Mouse (Mus musculus): ENCODE data around the gene Iqschfp. TPM values are rescaled to one million over a fixed set of nuclear protein-coding genes. Genes with fewer than 3 reads are reported as not detected.

Gene Iqschfp
- polyA plus RNA-seq, 1 experiment from 2014 or later, result 0.39 TPM

GRCm38 (mm10) chr3:67892768-67893167, 736 bp downstream of the Iqschfp start:
- 87% methylated on average over 10 of the region's 10 CpGs for WGBS
- Histone ChIP-seq H3K36me3 (ENCODE audit: control insufficient read depth, insufficient read depth, low read length) (no peaks in the 10 kb centered on the region), H3K27me3 (ENCODE audit: control insufficient read depth, insufficient read depth, low read length) (no peaks in the 10 kb centered on the region), H3K4me3 (ENCODE audit: low read depth, low read length) (no peak overlapping the region), H3K9ac (ENCODE audit: low read depth, low read length) (no peak overlapping the region), H3K9me3 (ENCODE audit: control insufficient read depth, low read length) (no peaks in the 10 kb centered on the region), H3K4me1 (replicated peaks; ENCODE audit: control insufficient read depth, insufficient read depth, low read length) (no peaks in the 10 kb centered on the region), H3K27ac (ENCODE audit: low read depth, low read length) (no peak overlapping the region), H3K4me2 (replicated peaks; ENCODE audit: low read depth, low read length) (no peak overlapping the region)
- DNase-seq (ENCODE audit: low spot score) (no peak), ATAC-seq (ENCODE audit: low FRiP score) (no peak)

GRCm38 (mm10) chr3:67902517-67902916, 10.5 kb downstream of the Iqschfp start:
- no peaks in the 10 kb centered on the region for H3K36me3 ChIP-seq (ENCODE audit: control insufficient read depth, insufficient read depth, low read length)
- no peaks in the 10 kb centered on the region for H3K9me3 ChIP-seq (ENCODE audit: control insufficient read depth, low read length)
- H3K27me3 ChIP-seq (ENCODE audit: control insufficient read depth, insufficient read depth, low read length), result no peaks in the 10 kb centered on the region
- ATAC-seq (ENCODE audit: low FRiP score), result no peak
- H3K27ac ChIP-seq (ENCODE audit: low read depth, low read length), result no peak overlapping the region
- no peak overlapping the region for H3K9ac ChIP-seq (ENCODE audit: low read depth, low read length)
- H3K4me1 ChIP-seq (replicated peaks; ENCODE audit: control insufficient read depth, insufficient read depth, low read length), result no peaks in the 10 kb centered on the region
- no peak overlapping the region for H3K4me2 ChIP-seq (replicated peaks; ENCODE audit: low read depth, low read length)
- H3K4me3 ChIP-seq (ENCODE audit: low read depth, low read length), result no peak overlapping the region
- 81% methylated on average over 4 of the region's 4 CpGs for WGBS
- no peak for DNase-seq (ENCODE audit: low spot score)

- Histone ChIP-seq H3K9me3 (ENCODE audit: control insufficient read depth, low read length) (no peaks in the 10 kb centered on the region), H3K36me3 (ENCODE audit: control insufficient read depth, insufficient read depth, low read length) (no peaks in the 10 kb centered on the region), H3K27me3 (ENCODE audit: control insufficient read depth, insufficient read depth, low read length) (no peaks in the 10 kb centered on the region), H3K4me3 (ENCODE audit: low read depth, low read length) (no peak overlapping the region), H3K27ac (ENCODE audit: low read depth, low read length) (no peak overlapping the region), H3K4me1 (replicated peaks; ENCODE audit: control insufficient read depth, insufficient read depth, low read length) (no peaks in the 10 kb centered on the region), H3K9ac (ENCODE audit: low read depth, low read length) (no peak overlapping the region), H3K4me2 (replicated peaks; ENCODE audit: low read depth, low read length) (no peak overlapping the region)
- ATAC-seq (ENCODE audit: low FRiP score), result no peak
- DNase-seq (ENCODE audit: low spot score), result no peak
- 81% methylated on average over 2 of the region's 2 CpGs for WGBS
These were observed 16.6 kb downstream of the Iqschfp start for GRCm38 (mm10) chr3:67908586-67908985.

- Histone ChIP-seq H3K27me3 (ENCODE audit: control insufficient read depth, insufficient read depth, low read length) (no peaks in the 10 kb centered on the region), H3K4me2 (replicated peaks; ENCODE audit: low read depth, low read length) (no peak overlapping the region), H3K27ac (ENCODE audit: low read depth, low read length) (no peak overlapping the region), H3K9me3 (ENCODE audit: control insufficient read depth, low read length) (no peaks in the 10 kb centered on the region), H3K36me3 (ENCODE audit: control insufficient read depth, insufficient read depth, low read length) (no peaks in the 10 kb centered on the region), H3K4me3 (ENCODE audit: low read depth, low read length) (no peak overlapping the region), H3K4me1 (replicated peaks; ENCODE audit: control insufficient read depth, insufficient read depth, low read length) (no peaks in the 10 kb centered on the region), H3K9ac (ENCODE audit: low read depth, low read length) (no peak overlapping the region)
- ATAC-seq (ENCODE audit: low FRiP score) (no peak), DNase-seq (ENCODE audit: low spot score) (no peak)
- WGBS, result 89% methylated on average over 3 of the region's 3 CpGs
These were observed 26.1 kb downstream of the Iqschfp start for GRCm38 (mm10) chr3:67918098-67918497.

- 81% methylated on average over 8 of the region's 8 CpGs for WGBS
- no peaks in the 10 kb centered on the region for H3K36me3 ChIP-seq (ENCODE audit: control insufficient read depth, insufficient read depth, low read length)
- H3K9ac ChIP-seq (ENCODE audit: low read depth, low read length), result no peak overlapping the region
- no peaks in the 10 kb centered on the region for H3K4me1 ChIP-seq (replicated peaks; ENCODE audit: control insufficient read depth, insufficient read depth, low read length)
- H3K4me3 ChIP-seq (ENCODE audit: low read depth, low read length), result no peak overlapping the region
- H3K27me3 ChIP-seq (ENCODE audit: control insufficient read depth, insufficient read depth, low read length), result no peaks in the 10 kb centered on the region
- no peaks in the 10 kb centered on the region for H3K9me3 ChIP-seq (ENCODE audit: control insufficient read depth, low read length)
- no peak for ATAC-seq (ENCODE audit: low FRiP score)
- H3K27ac ChIP-seq (ENCODE audit: low read depth, low read length), result no peak overlapping the region
- DNase-seq (ENCODE audit: low spot score), result no peak
- H3K4me2 ChIP-seq (replicated peaks; ENCODE audit: low read depth, low read length), result no peak overlapping the region
These were observed 26.7 kb downstream of the Iqschfp start for GRCm38 (mm10) chr3:67918634-67919259.

- H3K9ac ChIP-seq (ENCODE audit: low read depth, low read length), result no peak overlapping the region
- H3K4me2 ChIP-seq (replicated peaks; ENCODE audit: low read depth, low read length), result no peak overlapping the region
- no peak for DNase-seq (ENCODE audit: low spot score)
- no peaks in the 10 kb centered on the region for H3K9me3 ChIP-seq (ENCODE audit: control insufficient read depth, low read length)
- no peaks in the 10 kb centered on the region for H3K4me1 ChIP-seq (replicated peaks; ENCODE audit: control insufficient read depth, insufficient read depth, low read length)
- no peaks in the 10 kb centered on the region for H3K27me3 ChIP-seq (ENCODE audit: control insufficient read depth, insufficient read depth, low read length)
- no peak for ATAC-seq (ENCODE audit: low FRiP score)
- H3K36me3 ChIP-seq (ENCODE audit: control insufficient read depth, insufficient read depth, low read length), result no peaks in the 10 kb centered on the region
- H3K4me3 ChIP-seq (ENCODE audit: low read depth, low read length), result no peak overlapping the region
- 86% methylated on average over 4 of the region's 4 CpGs for WGBS
- no peak overlapping the region for H3K27ac ChIP-seq (ENCODE audit: low read depth, low read length)
These were observed 31.1 kb downstream of the Iqschfp start for GRCm38 (mm10) chr3:67923095-67923494.

- no peak overlapping the region for H3K27ac ChIP-seq (ENCODE audit: low read depth, low read length)
- no peak overlapping the region for H3K4me3 ChIP-seq (ENCODE audit: low read depth, low read length)
- H3K4me1 ChIP-seq (replicated peaks; ENCODE audit: control insufficient read depth, insufficient read depth, low read length), result no peaks in the 10 kb centered on the region
- no peaks in the 10 kb centered on the region for H3K27me3 ChIP-seq (ENCODE audit: control insufficient read depth, insufficient read depth, low read length)
- no peak overlapping the region for H3K4me2 ChIP-seq (replicated peaks; ENCODE audit: low read depth, low read length)
- ATAC-seq (ENCODE audit: low FRiP score) (no peak), DNase-seq (ENCODE audit: low spot score) (no peak)
- WGBS, result 84% methylated on average over 2 of the region's 2 CpGs
- H3K9ac ChIP-seq (ENCODE audit: low read depth, low read length), result no peak overlapping the region
- H3K9me3 ChIP-seq (ENCODE audit: control insufficient read depth, low read length), result no peaks in the 10 kb centered on the region
- H3K36me3 ChIP-seq (ENCODE audit: control insufficient read depth, insufficient read depth, low read length), result no peaks in the 10 kb centered on the region
These were observed 33.4 kb downstream of the Iqschfp start for GRCm38 (mm10) chr3:67925453-67925852.

- DNase-seq (ENCODE audit: low spot score), result no peak
- WGBS, result 82% methylated on average over 10 of the region's 10 CpGs
- Histone ChIP-seq H3K27me3 (ENCODE audit: control insufficient read depth, insufficient read depth, low read length) (no peaks in the 10 kb centered on the region), H3K36me3 (ENCODE audit: control insufficient read depth, insufficient read depth, low read length) (no peaks in the 10 kb centered on the region), H3K4me3 (ENCODE audit: low read depth, low read length) (no peak overlapping the region), H3K4me1 (replicated peaks; ENCODE audit: control insufficient read depth, insufficient read depth, low read length) (no peaks in the 10 kb centered on the region), H3K27ac (ENCODE audit: low read depth, low read length) (no peak overlapping the region), H3K9me3 (ENCODE audit: control insufficient read depth, low read length) (no peaks in the 10 kb centered on the region), H3K9ac (ENCODE audit: low read depth, low read length) (no peak overlapping the region), H3K4me2 (replicated peaks; ENCODE audit: low read depth, low read length) (no peak overlapping the region)
- ATAC-seq (ENCODE audit: low FRiP score), result no peak
These were observed 38.5 kb downstream of the Iqschfp start for GRCm38 (mm10) chr3:67930424-67931133.

- 89% methylated on average over 8 of the region's 8 CpGs for WGBS
- ATAC-seq (ENCODE audit: low FRiP score), result no peak
- no peaks in the 10 kb centered on the region for H3K27me3 ChIP-seq (ENCODE audit: control insufficient read depth, insufficient read depth, low read length)
These were observed 39.1 kb downstream of the Iqschfp start for GRCm38 (mm10) chr3:67931181-67931580.

More at GRCm38 (mm10) chr3:67931181-67931580, 39.1 kb downstream of the Iqschfp start:
- H3K9ac ChIP-seq (ENCODE audit: low read depth, low read length), result no peak overlapping the region
- H3K4me2 ChIP-seq (replicated peaks; ENCODE audit: low read depth, low read length), result no peak overlapping the region
- H3K4me3 ChIP-seq (ENCODE audit: low read depth, low read length), result no peak overlapping the region
- no peaks in the 10 kb centered on the region for H3K36me3 ChIP-seq (ENCODE audit: control insufficient read depth, insufficient read depth, low read length)
- no peaks in the 10 kb centered on the region for H3K4me1 ChIP-seq (replicated peaks; ENCODE audit: control insufficient read depth, insufficient read depth, low read length)
- H3K27ac ChIP-seq (ENCODE audit: low read depth, low read length), result no peak overlapping the region
- H3K9me3 ChIP-seq (ENCODE audit: control insufficient read depth, low read length), result no peaks in the 10 kb centered on the region
- no peak for DNase-seq (ENCODE audit: low spot score)
